Mouse (Mus musculus): ENCODE measurements at regions not wholly inside any gene's neighbourhood (a gene's known extent, or its start where the extent isn't known, plus 50 kb on each side); places are given as distances from the start of the nearest gene placed in this dataset.
"Not testable (repeated sequence)": the region's sequence is repeated elsewhere in the genome, so short reads cannot be mapped to it uniquely, and the experiment has no call there.

DNA sequence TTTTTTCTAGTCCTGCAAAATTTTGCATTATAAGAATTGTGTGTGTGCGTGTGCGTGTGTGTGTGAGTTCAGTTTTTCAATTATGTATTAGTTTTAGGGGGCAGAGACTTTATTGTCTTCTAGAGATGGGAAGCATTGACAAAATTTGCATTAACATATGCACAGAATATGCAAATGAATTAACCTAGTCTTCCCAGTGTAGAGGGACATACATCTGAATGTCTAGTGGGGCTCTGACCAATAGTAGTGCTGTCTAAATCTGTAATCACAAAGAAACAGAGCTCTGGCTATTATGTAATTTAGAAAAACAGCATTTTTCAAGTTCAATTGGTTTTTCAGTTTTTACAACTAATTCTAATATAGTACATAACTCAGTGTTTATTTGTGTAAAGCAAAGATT is 344.8 kb downstream of the Tm4sf1 start:
- Histone ChIP-seq H3K27ac (ENCODE audit: insufficient read depth, low read depth, low read length) (no peak overlapping the region), H3K4me1 (ENCODE audit: control insufficient read depth, insufficient read depth, low read length) (peaks cover 5% of the 10 kb centered on the region; the same call in 1 of the 2 replicates), H3K27me3 (replicated peaks; ENCODE audit: control insufficient read depth, insufficient read depth, low read length) (no peaks in the 10 kb centered on the region), H3K4me3 (ENCODE audit: insufficient read depth, low read depth, low read length) (no peak overlapping the region), H3K36me3 (ENCODE audit: control insufficient read depth, insufficient read depth, low read length) (no peaks in the 10 kb centered on the region)
- DNase-seq: no peak
- TF ChIP-seq CTCF (conservative IDR thresholded peaks at IDR 0.05; ENCODE audit: insufficient read depth, insufficient read length, low read depth, low read length) (no peak), POLR2A (IDR thresholded peaks at IDR 0.05; ENCODE audit: low read depth, low read length) (no peak)
- 97% methylated on average over 2 of the region's 2 CpGs for WGBS

DNA sequence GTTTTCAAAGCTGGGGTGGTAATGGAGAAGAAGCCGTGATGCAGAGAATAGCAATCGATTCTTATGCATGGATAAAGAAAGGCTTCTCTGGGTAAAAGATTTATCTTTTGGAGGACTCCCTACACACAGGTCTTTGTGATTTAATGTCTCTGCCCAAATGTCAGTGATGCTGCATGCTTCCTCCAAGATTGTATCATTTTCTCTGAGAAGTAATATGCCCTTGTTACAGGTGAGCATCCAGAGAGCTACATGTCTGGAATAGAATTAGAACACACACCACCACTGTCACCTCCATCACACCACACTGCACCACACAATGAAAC is 346.0 kb downstream of the Tm4sf1 start:
- no peak overlapping the region for H3K4me3 ChIP-seq (ENCODE audit: insufficient read depth, low read depth, low read length)
- peaks cover 5% of the 10 kb centered on the region; the same call in 1 of the 2 replicates for H3K4me1 ChIP-seq (ENCODE audit: control insufficient read depth, insufficient read depth, low read length)
- H3K27me3 ChIP-seq (replicated peaks; ENCODE audit: control insufficient read depth, insufficient read depth, low read length): no peaks in the 10 kb centered on the region
- no peak for TF ChIP-seq CTCF (conservative IDR thresholded peaks at IDR 0.05; ENCODE audit: insufficient read depth, insufficient read length, low read depth, low read length)
- TF ChIP-seq POLR2A (IDR thresholded peaks at IDR 0.05; ENCODE audit: low read depth, low read length): no peak
- peak overlapping the region; percentile 59; the same call in 1 of the 2 replicates for H3K27ac ChIP-seq (ENCODE audit: insufficient read depth, low read depth, low read length)
- H3K36me3 ChIP-seq (ENCODE audit: control insufficient read depth, insufficient read depth, low read length): no peaks in the 10 kb centered on the region
- WGBS: 60% methylated on average over 2 of the region's 2 CpGs
- no peak for DNase-seq

DNA sequence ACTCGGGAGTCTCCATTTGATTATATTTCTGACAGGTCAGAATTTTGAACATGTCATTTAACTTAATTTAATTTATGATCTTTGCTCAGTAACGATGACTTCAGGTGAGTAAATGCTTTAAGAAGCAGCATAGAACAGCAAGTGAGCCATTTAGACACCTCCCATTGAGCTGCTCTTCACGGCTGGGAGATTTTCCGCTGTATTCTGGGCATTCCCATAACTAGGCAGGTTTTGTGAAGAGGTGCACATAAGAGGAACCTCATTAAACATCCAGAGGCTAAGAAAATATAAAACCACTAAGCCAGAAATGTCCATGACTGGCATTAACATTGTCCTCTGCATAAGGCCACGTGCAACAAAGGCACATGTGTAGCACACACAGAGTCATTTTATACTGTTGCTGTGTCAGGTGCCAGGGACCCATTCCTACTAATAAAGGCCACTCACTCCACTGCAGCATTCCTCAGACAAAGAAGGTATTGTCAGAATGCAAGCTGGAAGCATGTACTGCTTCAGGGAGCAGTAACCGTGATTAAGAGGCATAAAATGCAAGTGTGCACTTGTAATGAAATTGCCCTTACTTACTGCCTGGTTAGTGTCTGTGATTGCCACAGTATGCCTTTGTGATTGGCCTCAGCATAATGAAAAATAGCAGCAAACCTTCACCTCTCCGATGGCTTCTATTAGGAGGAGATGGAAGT is 346.5 kb downstream of the Tm4sf1 start:
- Histone ChIP-seq H3K27me3 (replicated peaks; ENCODE audit: control insufficient read depth, insufficient read depth, low read length) (no peaks in the 10 kb centered on the region), H3K27ac (ENCODE audit: insufficient read depth, low read depth, low read length) (peak overlapping the region; percentile 67), H3K4me1 (ENCODE audit: control insufficient read depth, insufficient read depth, low read length) (peaks cover 5% of the 10 kb centered on the region; the same call in 1 of the 2 replicates), H3K4me3 (ENCODE audit: insufficient read depth, low read depth, low read length) (no peak overlapping the region), H3K36me3 (ENCODE audit: control insufficient read depth, insufficient read depth, low read length) (no peaks in the 10 kb centered on the region)
- 29% methylated on average over 7 of the region's 7 CpGs for WGBS
- DNase-seq: peak; percentile 60
- TF ChIP-seq CTCF (conservative IDR thresholded peaks at IDR 0.05; ENCODE audit: insufficient read depth, insufficient read length, low read depth, low read length) (no peak), POLR2A (IDR thresholded peaks at IDR 0.05; ENCODE audit: low read depth, low read length) (no peak)

DNA sequence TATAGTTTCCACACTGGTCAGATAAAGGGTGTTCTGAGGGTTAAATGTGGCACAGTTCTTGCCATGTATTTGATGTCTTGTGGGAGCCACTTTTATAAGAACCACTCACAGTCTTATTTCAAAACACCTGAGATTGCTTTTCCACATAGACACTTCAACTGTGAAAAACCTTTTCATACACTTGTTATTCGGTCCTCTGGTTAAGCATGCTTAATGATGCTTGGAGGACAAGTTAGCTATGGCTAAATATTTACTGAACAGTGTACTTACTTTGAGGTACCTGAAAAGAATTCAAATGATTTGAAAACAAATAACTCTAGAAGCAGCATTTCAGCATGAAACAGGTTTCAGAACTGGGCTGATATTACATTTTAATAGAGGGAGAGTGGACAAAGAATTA is 359.2 kb downstream of the Tm4sf1 start:
- not testable (repeated sequence) for DNase-seq; H3K4me1 ChIP-seq (ENCODE audit: control insufficient read depth, insufficient read depth, low read length); H3K4me3 ChIP-seq (ENCODE audit: insufficient read depth, low read depth, low read length); H3K27me3 ChIP-seq (replicated peaks; ENCODE audit: control insufficient read depth, insufficient read depth, low read length); H3K36me3 ChIP-seq (ENCODE audit: control insufficient read depth, insufficient read depth, low read length)
- peak overlapping the region; percentile 89; the same call in 1 of the 2 replicates for H3K27ac ChIP-seq (ENCODE audit: insufficient read depth, low read depth, low read length)
- no CpG with 5 or more reads among the region's 1 CpGs for WGBS

DNA sequence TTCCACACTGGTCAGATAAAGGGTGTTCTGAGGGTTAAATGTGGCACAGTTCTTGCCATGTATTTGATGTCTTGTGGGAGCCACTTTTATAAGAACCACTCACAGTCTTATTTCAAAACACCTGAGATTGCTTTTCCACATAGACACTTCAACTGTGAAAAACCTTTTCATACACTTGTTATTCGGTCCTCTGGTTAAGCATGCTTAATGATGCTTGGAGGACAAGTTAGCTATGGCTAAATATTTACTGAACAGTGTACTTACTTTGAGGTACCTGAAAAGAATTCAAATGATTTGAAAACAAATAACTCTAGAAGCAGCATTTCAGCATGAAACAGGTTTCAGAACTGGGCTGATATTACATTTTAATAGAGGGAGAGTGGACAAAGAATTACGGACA is 372.8 kb downstream of the Tm4sf1 start:
- not testable (repeated sequence) for H3K4me3 ChIP-seq (ENCODE audit: insufficient read depth, low read depth, low read length); DNase-seq; H3K36me3 ChIP-seq (ENCODE audit: control insufficient read depth, insufficient read depth, low read length); H3K4me1 ChIP-seq (ENCODE audit: control insufficient read depth, insufficient read depth, low read length); H3K27me3 ChIP-seq (replicated peaks; ENCODE audit: control insufficient read depth, insufficient read depth, low read length); H3K27ac ChIP-seq (ENCODE audit: insufficient read depth, low read depth, low read length)
- WGBS: 39% methylated on average over 1 of the region's 2 CpGs

DNA sequence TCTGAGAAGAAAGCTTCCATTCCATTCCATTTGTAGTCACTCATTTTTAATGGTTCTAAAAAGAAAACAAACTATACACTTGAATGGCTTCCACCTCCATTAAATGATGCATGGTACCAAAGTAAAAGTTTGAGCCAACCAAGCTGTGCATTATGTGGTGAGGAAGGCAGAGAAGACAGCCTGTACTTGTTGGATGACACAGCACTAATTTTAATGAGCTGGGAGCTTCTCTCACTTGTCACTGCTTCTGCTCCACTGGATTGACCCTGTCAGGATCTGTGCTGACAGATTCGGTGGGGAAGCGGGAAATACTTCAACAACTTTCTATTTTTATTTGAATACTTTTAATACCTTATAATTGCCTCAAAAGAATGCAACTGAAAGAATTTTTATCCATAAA is 403.3 kb downstream of the Tm4sf1 start:
- Histone ChIP-seq H3K4me1 (ENCODE audit: control insufficient read depth, insufficient read depth, low read length) (no peaks in the 10 kb centered on the region), H3K36me3 (ENCODE audit: control insufficient read depth, insufficient read depth, low read length) (no peaks in the 10 kb centered on the region), H3K4me3 (ENCODE audit: insufficient read depth, low read depth, low read length) (no peak overlapping the region), H3K27ac (ENCODE audit: insufficient read depth, low read depth, low read length) (no peak overlapping the region), H3K27me3 (replicated peaks; ENCODE audit: control insufficient read depth, insufficient read depth, low read length) (no peaks in the 10 kb centered on the region)
- 75% methylated on average over 2 of the region's 2 CpGs for WGBS
- TF ChIP-seq POLR2A (IDR thresholded peaks at IDR 0.05; ENCODE audit: low read depth, low read length): no peak
- TF ChIP-seq CTCF (conservative IDR thresholded peaks at IDR 0.05; ENCODE audit: insufficient read depth, insufficient read length, low read depth, low read length): no peak
- DNase-seq: no peak

DNA sequence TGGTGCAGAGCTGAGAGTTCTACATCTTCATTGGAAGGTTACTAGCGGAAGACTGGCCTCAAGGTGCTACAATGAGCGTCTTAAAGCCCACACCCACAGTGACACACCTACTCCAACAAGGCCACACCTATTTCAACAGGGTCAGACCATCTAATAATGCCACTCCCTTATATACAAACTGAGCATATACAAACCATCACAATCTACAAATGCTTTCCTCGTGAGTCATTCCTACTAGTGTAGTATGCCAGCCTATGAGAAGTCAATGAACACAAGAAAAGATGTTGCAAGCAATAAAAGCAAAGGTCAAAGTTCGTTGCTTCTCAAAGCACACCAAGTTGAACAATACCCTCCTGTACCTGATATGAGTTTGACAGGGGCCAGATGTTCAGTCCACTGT is 424.7 kb downstream of the Tm4sf1 start:
- WGBS: 78% methylated on average over 4 of the region's 4 CpGs
- H3K4me1 ChIP-seq (ENCODE audit: control insufficient read depth, insufficient read depth, low read length): no peaks in the 10 kb centered on the region
- no peak overlapping the region for H3K4me3 ChIP-seq (ENCODE audit: insufficient read depth, low read depth, low read length)
- no peaks in the 10 kb centered on the region for H3K27me3 ChIP-seq (replicated peaks; ENCODE audit: control insufficient read depth, insufficient read depth, low read length)
- H3K27ac ChIP-seq (ENCODE audit: insufficient read depth, low read depth, low read length): no peak overlapping the region
- DNase-seq: no peak
- H3K36me3 ChIP-seq (ENCODE audit: control insufficient read depth, insufficient read depth, low read length): no peaks in the 10 kb centered on the region
- TF ChIP-seq CTCF (conservative IDR thresholded peaks at IDR 0.05; ENCODE audit: insufficient read depth, insufficient read length, low read depth, low read length) (no peak), POLR2A (IDR thresholded peaks at IDR 0.05; ENCODE audit: low read depth, low read length) (no peak)

DNA sequence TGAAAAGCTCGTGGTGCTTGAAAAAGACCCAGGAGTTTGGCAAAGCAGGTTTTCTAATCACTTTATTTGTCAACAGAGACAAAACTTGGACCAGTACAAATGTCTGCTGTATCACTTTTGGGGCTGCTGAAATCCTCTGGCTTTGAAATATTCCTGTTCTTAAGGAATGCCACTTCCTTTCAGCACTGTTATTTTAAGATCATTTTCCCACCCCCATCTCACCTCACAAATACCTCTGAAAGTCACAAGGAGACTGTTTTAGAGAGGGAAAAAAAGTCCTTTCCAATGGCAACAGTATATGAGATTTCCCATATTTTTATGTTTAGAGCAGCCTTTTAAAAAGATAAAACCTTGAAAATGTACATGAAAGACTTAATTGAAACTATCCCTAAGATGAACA is 438.2 kb downstream of the Tm4sf1 start:
- Histone ChIP-seq H3K36me3 (ENCODE audit: control insufficient read depth, insufficient read depth, low read length) (no peaks in the 10 kb centered on the region), H3K27me3 (replicated peaks; ENCODE audit: control insufficient read depth, insufficient read depth, low read length) (no peaks in the 10 kb centered on the region), H3K4me1 (ENCODE audit: control insufficient read depth, insufficient read depth, low read length) (no peaks in the 10 kb centered on the region), H3K4me3 (ENCODE audit: insufficient read depth, low read depth, low read length) (no peak overlapping the region), H3K27ac (ENCODE audit: insufficient read depth, low read depth, low read length) (no peak overlapping the region)
- DNase-seq: no peak
- TF ChIP-seq POLR2A (IDR thresholded peaks at IDR 0.05; ENCODE audit: low read depth, low read length): no peak
- TF ChIP-seq CTCF (conservative IDR thresholded peaks at IDR 0.05; ENCODE audit: insufficient read depth, insufficient read length, low read depth, low read length): no peak
- WGBS: 57% methylated on average over 1 of the region's 1 CpGs

Data from kidney, adult 2 months (tissue).